Mouse (Mus musculus) midbrain, postnatal 0 days (tissue): Measurements from ENCODE around the gene Cenpv. TPM values are rescaled to one million over a fixed set of nuclear protein-coding genes. Genes with fewer than 3 reads are reported as not detected.

Source experiments
- ATAC-seq: fragments of 200-750 bp; cut with Nextera tagmentation; 2 replicates; pipeline ENCODE4 v1.8.0; 2017; ENCODE audit warnings: moderate number of reproducible peaks, mild to moderate bottlenecking, moderate TSS enrichment, moderate library complexity; ENCODE audit not compliant: low FRiP score
- DNase-seq: peaks from one replicate; pipeline ENCODE4 v3.0.0-alpha.2; 2015; ENCODE audit warnings: low spot score
- H3K27ac ChIP-seq: fragments of 300-500 bp; sonication (generic); 2 replicates; pipeline ENCODE4 v1.5.1; 2014; ENCODE audit warnings: low read depth, mild to moderate bottlenecking, low read length, mixed read lengths
- H3K27me3 ChIP-seq: fragments of 300-500 bp; sonication (generic); 2 replicates; pipeline ENCODE4 v1.6.1; 2014; ENCODE audit warnings: low read length, control low read depth, mixed read lengths; ENCODE audit not compliant: insufficient read depth
- H3K36me3 ChIP-seq: fragments of 300-500 bp; sonication (generic); 2 replicates; pipeline ENCODE4 v1.6.1; 2014; ENCODE audit warnings: low read length, control low read depth, mixed read lengths; ENCODE audit not compliant: insufficient read depth
- H3K4me1 ChIP-seq: fragments of 300-500 bp; sonication (generic); 2 replicates; pipeline ENCODE4 v1.6.1; 2014; ENCODE audit warnings: mild to moderate bottlenecking, control low read depth, antibody characterized with exemption, low read length, mixed read lengths; ENCODE audit not compliant: insufficient read depth
- H3K4me2 ChIP-seq: fragments of 300-500 bp; sonication (generic); 2 replicates; pipeline ENCODE4 v1.6.1; 2014; ENCODE audit warnings: low read depth, mild to moderate bottlenecking, low read length, mixed read lengths; ENCODE audit not compliant: poor library complexity, severe bottlenecking
- H3K4me3 ChIP-seq: fragments of 300-500 bp; sonication (generic); 2 replicates; pipeline ENCODE4 v1.5.1; 2014; ENCODE audit warnings: low read depth, mild to moderate bottlenecking, low read length, moderate library complexity
- H3K9ac ChIP-seq: fragments of 300-500 bp; sonication (generic); replicated peaks from 2 replicates; pipeline ENCODE4 v1.6.1; 2014; ENCODE audit warnings: mild to moderate bottlenecking, low read length, moderate library complexity, mixed read lengths; ENCODE audit not compliant: poor library complexity, severe bottlenecking
- H3K9me3 ChIP-seq: fragments of 300-500 bp; sonication (generic); 2 replicates; pipeline ENCODE4 v1.6.1; 2016; ENCODE audit warnings: low read length, control low read depth
- CTCF ChIP-seq: IDR thresholded peaks from 2 replicates; pipeline ENCODE4 v1.5.1; 2016; ENCODE audit warnings: antibody characterized with exemption, mild to moderate bottlenecking
- WGBS: fragments of 180-500 bp; shearing (Covaris S2); extraction: QIAGEN DNeasy Blood & Tissue Kit; methylation state at CpG from one replicate; pipeline ENCODE4 v1.1.7; 2014; 5-methylcytosine and 5-hydroxymethylcytosine counted together
- polyA plus RNA-seq: library from polyadenylated mRNA; unstranded; fragments of >200 nt; fragmentation: Nextera tagmentation; extraction: Ambion mirVana; gene quantifications from 2 replicates; pipeline ENCODE4 v1.2.1, GENCODE M21; 2015
- total RNA-seq: library from RNA; depleted of rRNA; stranded (reverse); fragments of >200 nt; gene quantifications from 2 replicates; pipeline ENCODE4 v1.2.3, GENCODE M21; 2014

The Cenpv gene
- total and polyA plus RNA-seq, 2 experiments from 2014 or later = 32.9 to 58.0 TPM

DNA sequence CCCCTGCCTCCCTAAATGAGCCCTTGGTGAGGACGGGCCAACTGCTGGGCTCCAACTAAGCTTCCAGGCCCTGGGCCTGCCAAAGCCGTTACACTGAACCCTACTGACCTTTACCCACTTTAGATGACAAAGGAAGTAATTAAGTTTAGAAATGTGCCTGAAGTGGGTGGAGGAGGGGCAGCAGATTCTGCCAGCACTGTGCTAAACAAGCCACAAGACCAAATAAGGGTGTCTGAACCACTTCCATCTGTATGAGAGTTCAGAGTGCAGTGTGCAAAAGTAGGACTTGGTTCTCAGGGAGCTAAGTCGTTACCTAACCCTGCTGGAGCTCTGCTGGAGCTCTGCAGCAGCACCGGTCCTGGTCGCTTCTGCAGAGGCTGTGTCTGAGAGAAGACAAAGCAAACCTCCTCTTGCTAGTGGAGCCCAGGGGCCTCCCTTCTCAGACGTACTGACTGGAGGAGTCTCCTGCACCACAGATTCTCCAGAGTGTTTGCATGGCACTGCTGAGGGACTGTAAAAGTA is 44.2 kb downstream of the Cenpv start:
- no peaks in the 10 kb centered on the region for H3K9me3 ChIP-seq
- no peak for ATAC-seq
- H3K36me3 ChIP-seq = no peaks in the 10 kb centered on the region
- H3K27me3 ChIP-seq = no peaks in the 10 kb centered on the region
- WGBS = 12% methylated on average over 6 of the region's 6 CpGs
- no peaks in the 10 kb centered on the region for H3K4me1 ChIP-seq
- TF ChIP-seq CTCF = no peak
- no peak overlapping the region for H3K9ac ChIP-seq
- no peak for DNase-seq
- no peak overlapping the region for H3K4me3 ChIP-seq
- H3K4me2 ChIP-seq = no peak overlapping the region
- no peak overlapping the region for H3K27ac ChIP-seq

DNA sequence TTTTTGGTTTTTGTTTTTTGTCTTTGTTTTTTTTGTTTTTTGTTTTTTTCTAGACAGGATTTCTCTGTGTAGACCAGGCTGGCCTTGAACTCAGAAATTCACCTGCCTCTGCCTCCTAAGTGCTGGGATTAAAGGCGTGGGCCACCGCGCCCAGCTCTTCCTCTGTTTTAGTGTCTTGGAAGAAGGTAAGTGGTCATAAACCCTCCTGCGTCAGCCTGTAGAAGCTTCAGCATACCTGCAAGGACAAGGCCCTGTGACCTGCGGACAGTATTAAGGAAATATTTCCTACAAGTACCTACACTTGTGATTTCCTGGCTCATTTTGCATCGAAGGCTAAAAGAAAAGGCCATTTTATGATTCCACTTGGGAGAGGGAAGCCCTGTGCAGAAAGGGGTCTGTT is 45.4 kb downstream of the Cenpv start:
- DNase-seq = no peak
- Histone ChIP-seq H3K27me3 (no peaks in the 10 kb centered on the region), H3K4me1 (no peaks in the 10 kb centered on the region), H3K4me2 (no peak overlapping the region), H3K36me3 (no peaks in the 10 kb centered on the region), H3K9ac (no peak overlapping the region), H3K4me3 (no peak overlapping the region), H3K9me3 (no peaks in the 10 kb centered on the region), H3K27ac (no peak overlapping the region)
- WGBS = 99% methylated on average over 6 of the region's 6 CpGs
- ATAC-seq = no peak
- TF ChIP-seq CTCF = no peak

DNA sequence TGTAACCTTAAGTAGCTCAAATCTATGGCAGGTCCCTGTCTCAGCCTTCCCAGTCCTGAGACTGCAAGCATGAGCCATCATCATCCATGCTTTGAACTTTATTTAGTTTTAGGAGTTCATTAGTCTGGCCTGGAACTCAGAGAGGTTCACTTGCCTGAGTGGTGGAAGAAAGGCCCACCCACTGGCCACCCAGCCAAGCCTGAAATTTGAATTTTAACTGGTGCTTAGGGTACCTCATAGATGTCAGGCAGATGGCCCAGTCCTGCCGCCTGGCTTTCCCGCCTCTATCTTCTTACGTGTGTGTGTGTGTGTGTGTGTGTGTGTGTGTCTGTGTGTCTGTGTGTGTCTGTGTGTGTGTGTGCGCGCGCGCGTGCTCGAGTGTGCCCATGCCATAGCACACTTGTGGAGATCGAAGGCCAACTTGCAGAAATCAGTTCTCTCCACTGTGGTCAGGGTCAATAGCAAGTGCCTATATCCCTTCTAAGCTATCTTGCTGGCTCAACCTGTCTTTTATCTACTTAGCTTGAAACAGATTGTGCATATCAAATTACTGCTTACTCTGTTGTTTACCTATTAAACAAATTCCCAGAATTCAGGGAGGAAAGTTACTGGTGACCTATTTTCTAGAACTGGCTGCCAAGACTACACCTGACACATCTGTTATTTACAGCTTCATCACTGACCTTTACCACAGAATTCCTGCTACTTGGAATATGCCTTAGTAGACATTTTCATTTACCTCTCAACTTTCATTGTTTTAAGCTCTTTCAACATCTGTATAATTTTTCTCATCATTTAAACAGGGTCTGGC is 51.3 kb downstream of the Cenpv start:
- no peak for DNase-seq
- Histone ChIP-seq H3K4me3 (no peak overlapping the region), H3K27ac (no peak overlapping the region), H3K36me3 (no peaks in the 10 kb centered on the region), H3K27me3 (no peaks in the 10 kb centered on the region), H3K9ac (no peak overlapping the region), H3K4me1 (no peaks in the 10 kb centered on the region), H3K4me2 (no peak overlapping the region), H3K9me3 (no peaks in the 10 kb centered on the region)
- TF ChIP-seq CTCF = no peak
- ATAC-seq = no peak
- 94% methylated on average over 10 of the region's 10 CpGs for WGBS

DNA sequence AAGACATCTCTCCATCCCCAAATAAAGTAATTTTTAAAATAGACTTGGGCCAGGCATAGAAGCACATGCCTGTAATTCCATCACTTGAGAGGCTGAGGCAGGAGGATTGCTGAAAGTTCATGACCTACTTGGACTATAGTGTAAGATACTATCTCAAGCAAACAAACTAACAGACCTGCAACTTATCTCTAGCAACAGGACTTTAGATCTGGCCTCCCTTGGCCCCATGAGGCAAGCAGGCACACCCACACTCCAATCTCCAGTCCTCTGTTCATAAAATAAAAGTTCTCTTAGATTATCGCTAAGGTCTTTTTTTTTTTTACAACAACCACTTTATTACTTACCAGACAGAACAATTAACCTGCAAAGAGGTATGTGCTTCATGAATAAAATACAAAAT is 52.1 kb downstream of the Cenpv start:
- Histone ChIP-seq H3K4me1 (no peaks in the 10 kb centered on the region), H3K4me2 (no peak overlapping the region), H3K27ac (no peak overlapping the region), H3K36me3 (no peaks in the 10 kb centered on the region), H3K9me3 (no peaks in the 10 kb centered on the region), H3K9ac (no peak overlapping the region), H3K4me3 (no peak overlapping the region), H3K27me3 (no peaks in the 10 kb centered on the region)
- no peak for DNase-seq
- no peak for TF ChIP-seq CTCF
- whole genome bisulfite sequencing = 90% methylated on average over 1 of the region's 1 CpGs
- no peak for ATAC-seq

DNA sequence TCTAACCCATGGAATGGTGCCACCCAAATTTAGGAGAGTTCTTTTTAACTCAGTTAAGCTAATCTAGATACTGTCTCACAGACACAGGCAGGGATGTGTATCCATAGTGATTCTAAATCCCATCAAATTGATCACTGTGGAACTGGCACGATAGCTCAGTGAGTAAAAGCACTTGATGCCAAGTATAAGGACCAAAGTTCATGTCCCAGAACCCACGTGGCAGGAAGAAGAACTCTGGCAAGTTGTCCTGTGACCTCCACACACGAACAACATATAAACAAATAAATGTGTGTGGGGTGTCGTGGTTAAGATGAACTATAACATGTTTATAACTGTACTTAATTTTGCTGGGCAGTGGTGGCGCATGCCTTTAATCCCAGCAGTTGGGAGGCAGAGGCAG is 59.5 kb downstream of the Cenpv start:
- 86% methylated on average over 5 of the region's 5 CpGs for WGBS
- Histone ChIP-seq H3K27me3 (no peaks in the 10 kb centered on the region), H3K9me3 (no peaks in the 10 kb centered on the region), H3K4me3 (no peak overlapping the region), H3K27ac (no peak overlapping the region), H3K9ac (no peak overlapping the region), H3K4me1 (no peaks in the 10 kb centered on the region), H3K36me3 (no peaks in the 10 kb centered on the region), H3K4me2 (no peak overlapping the region)
- ATAC-seq = no peak
- DNase-seq = no peak
- no peak for TF ChIP-seq CTCF

DNA sequence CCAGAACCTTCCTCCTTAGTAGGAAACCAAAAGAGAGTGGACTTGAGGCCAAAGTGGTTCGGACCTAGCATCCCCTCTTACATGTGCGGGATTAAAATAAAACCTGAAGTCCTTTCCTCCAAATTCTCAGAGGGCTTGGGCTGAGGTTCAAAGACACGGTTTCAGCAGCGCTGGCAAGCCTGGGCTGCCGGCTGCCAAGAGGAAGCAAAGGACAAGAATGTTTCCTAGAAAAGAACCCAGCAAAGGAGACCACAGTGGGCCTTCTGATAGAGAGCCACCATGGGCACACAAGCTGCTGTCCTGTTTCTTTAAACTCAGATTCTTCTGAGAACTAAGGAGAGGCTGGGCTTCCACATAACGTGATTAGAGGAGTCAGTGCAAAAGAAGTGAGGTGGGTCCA is 60.1 kb downstream of the Cenpv start:
- Histone ChIP-seq H3K27me3 (no peaks in the 10 kb centered on the region), H3K4me2 (no peak overlapping the region), H3K36me3 (no peaks in the 10 kb centered on the region), H3K27ac (no peak overlapping the region), H3K9me3 (no peaks in the 10 kb centered on the region), H3K4me1 (no peaks in the 10 kb centered on the region), H3K4me3 (no peak overlapping the region), H3K9ac (no peak overlapping the region)
- no peak for TF ChIP-seq CTCF
- 55% methylated on average over 6 of the region's 6 CpGs for WGBS
- DNase-seq (no peak), ATAC-seq (no peak)
